Mouse (Mus musculus): ENCODE results near the gene 4933434E20Rik.

Gene 4933434E20Rik

DNA sequence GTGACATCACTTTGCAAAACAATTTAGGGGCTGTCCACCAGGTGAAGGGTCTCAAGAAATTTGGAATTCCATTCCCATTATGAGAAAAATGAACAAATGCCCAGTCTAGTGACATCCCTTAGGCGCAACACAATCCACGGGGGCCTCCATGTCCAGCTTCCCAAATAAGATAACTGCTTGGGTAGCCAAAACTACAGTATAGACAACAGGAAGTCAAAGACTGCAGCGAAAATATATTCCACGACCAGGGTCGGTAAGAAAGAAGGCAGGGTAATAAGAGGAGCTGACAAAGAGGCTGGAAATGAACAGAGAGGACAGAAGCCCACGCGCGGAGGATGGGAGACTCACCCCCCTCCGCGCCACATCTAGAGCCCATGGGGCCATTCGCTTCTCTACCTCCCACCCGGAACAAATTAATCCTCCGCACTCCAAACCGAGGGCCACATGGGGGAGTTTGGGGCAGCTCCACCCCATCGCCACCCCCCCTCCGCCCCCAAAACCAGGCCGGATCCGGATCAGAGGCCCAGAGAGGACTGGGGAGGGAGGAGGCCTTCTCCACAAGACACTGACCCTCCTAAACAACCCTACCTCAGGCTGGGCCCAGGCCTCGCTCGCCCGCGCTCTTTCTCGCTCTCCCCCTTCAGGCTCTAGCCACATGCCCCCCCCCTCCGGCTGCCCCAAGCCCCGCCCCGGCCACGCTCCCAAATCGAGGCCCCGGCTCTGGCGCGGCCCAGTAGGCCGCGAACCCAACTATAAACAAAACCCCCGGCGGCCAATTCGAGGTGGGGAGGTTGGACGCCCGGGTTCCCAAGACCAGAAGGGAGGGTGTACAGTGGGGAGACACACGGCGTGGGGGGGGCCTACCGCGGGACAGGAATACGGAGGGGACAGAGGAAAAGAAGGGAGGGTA lies at the start of gene 4933434E20Rik:
Gene 4933434E20Rik, plus strand, starts transcription at position 196 of the 910 bp plus-strand sequence.
- peak; percentile 59 to 69 for DNase-seq (ENCODE audit: low spot score in 2 of 2)

DNA sequence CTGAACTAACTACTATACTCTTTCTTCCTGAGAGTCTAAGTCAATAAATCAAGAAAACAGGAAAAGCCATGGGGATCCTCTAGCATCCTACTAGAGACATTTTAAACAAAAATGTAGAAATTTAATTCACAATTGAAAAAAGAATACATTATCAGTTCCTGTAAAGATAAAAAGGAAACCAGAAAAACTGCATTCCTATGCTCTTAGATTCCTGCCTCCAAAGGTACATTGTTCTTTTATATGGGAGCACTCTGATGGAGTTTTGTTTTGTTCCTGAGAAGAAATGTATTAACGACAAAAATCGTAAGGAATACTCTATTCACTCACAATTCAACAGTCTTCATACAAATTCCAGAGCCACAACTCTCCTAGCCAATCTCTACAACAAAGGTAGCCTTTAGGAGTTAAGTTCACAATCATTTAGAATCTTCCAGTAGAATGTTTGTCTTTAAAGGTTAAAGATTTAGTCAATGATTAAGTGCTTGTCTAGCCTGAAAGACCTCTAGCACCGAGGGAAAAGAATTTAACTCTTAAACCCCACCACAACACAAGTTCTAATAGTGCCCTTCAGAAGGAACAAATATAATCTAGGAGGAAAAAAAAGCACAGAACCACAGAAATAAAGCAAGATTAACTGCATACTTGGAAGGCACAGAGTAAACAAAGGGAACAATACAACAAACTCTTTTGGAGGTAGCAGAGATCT lies 47.2 kb upstream of the 4933434E20Rik start:
- no peak for DNase-seq (ENCODE audit: low spot score in 2 of 2)

DNA sequence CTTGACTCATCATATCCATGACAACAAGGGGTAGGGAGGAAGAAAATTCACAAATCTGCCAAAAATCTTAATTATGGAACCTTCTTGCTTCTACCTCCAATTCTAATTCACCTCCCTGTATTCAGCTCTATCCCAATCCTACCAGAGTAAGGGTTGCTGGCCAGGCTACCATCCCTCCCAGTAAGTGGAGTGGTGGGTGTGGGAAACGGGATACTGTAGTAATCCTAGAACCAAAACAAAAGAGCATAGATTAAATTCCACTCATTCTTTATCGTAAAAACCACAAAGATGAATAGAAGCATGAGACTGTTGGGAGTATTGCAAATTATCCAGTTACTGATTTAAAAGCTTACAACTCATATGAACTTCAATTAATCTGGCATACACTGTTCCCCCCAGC lies 41.1 kb upstream of the 4933434E20Rik start:
- DNase-seq (ENCODE audit: low spot score in 2 of 2) = no peak

- no peak for DNase-seq (ENCODE audit: low spot score in 2 of 2)
Measured at GRCm38 (mm10) chr3:90016626-90017025, 34.8 kb upstream of the 4933434E20Rik start.

DNA sequence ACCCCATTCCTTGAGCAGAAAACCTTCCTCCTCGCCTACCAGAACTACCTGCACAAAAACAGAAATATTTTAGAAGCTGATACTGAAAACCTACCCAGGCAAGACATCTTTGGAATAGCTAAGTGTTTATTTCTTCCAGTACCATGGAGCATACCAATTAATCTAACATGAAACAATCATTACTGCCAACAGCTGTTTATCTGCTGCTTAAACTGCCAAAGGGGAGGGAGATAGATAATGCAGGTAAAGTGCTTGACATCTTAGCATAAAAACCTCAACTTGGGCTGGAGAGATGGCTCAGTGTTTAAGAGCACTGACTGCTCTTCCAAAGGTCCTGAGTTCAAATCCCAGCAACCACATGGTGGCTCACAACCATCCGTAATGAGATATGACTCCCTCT lies 16.8 kb upstream of the 4933434E20Rik start:
- no peak for DNase-seq (ENCODE audit: low spot score in 2 of 2)

DNA sequence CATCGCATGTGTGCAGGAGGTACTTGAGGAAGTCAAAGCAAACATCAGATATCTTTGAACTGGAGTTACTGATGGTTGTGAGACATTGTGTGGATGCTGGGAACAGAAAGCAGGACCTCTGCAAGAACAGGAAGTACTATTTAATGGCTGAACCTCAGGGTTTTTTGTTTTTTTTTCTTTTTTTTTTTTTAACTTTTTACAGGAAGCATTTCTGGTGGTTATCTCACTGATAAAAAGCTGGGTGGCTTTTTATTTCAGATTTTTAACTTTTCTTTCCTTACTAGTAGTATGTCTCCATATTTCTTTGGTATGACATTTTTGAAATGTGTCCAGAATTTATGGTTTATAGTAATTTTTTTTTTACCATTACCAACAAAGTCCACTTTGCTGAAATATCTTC lies 15.2 kb upstream of the 4933434E20Rik start:
- DNase-seq (ENCODE audit: low spot score in 2 of 2) = no peak

GRCm38 (mm10) chr3:90049691-90050090 lies 1.7 kb upstream of the 4933434E20Rik start:
- no peak for DNase-seq (ENCODE audit: low spot score in 2 of 2)

DNA sequence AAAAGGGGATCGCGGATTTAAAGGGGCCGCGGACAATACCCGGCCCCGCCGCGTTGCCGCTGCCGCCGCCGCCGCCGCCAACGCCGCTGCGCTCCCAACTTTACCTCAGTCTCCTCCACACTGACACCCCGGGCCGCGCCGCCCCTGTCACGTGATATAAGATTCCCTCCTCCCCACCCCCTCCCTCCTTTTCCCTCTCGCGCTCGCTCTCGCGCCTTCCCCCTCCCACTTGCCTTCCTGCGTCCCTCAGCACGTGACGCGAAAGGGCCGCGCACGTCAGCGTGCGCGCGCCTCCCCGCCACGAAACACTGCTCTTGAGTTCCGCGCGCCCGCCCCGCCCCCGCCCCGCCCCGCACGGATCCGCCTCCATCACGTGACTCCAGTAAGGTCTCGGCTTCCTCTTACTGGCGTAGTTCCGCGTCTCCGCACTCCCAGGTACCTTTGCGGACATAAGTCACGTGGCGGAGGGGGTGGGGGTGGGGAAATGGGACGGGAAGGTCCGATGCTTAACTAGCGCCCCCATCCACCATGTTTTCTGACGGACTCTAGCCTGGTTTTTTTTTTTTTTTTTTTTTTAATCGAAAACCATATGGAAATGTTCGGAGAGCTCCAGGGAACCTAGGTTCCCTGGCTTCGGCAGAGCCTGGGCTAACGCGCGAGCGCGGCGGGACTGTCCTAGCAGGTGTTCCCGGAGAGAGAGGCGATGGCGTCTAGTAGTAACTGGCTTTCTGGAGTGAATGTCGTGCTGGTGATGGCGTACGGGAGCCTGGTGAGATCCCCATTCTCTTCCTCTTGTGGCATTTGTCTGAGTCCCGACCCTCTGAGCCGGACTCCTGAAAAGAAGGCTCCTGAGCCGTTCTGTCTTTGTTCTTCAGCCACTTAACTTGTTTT lies 1.2 kb downstream of the 4933434E20Rik start, which contains the start of gene Ubap2l:
Gene Ubap2l, minus strand, starts transcription at position 278 of the 891 bp plus-strand sequence.
- DNase-seq (ENCODE audit: low spot score in 2 of 2) = peak; percentile 85 to 93

GRCm38 (mm10) chr3:90061549-90061948 lies 10.1 kb downstream of the 4933434E20Rik start:
- no peak for DNase-seq (ENCODE audit: low spot score in 2 of 2)

GRCm38 (mm10) chr3:90062539-90062938 lies 11.1 kb downstream of the 4933434E20Rik start:
- no peak for DNase-seq (ENCODE audit: low spot score in 2 of 2)

GRCm38 (mm10) chr3:90064383-90064782 lies 12.9 kb downstream of the 4933434E20Rik start:
- no peak for DNase-seq (ENCODE audit: low spot score in 2 of 2)

DNA sequence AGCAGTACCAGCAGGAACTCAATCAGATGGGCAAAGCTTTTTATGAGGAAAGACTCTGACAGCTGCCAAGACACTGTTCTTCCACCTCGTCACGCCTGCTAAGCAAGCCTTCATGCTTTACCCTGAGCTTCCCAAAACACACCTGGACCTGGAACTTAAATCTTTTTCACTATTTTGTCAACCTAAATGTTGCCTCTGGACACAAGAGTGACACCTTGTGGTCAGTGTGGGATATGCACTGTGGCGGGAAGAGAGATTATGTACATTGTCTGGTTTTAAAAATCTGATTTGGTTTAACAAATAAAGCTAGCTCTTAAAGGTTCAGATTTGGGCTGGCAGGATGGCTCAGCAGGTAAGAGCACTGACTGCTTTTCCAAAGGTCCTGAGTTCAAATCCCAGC lies 14.1 kb downstream of the 4933434E20Rik start:
- DNase-seq (ENCODE audit: low spot score in 2 of 2) = peak; percentile 47 to 59

DNA sequence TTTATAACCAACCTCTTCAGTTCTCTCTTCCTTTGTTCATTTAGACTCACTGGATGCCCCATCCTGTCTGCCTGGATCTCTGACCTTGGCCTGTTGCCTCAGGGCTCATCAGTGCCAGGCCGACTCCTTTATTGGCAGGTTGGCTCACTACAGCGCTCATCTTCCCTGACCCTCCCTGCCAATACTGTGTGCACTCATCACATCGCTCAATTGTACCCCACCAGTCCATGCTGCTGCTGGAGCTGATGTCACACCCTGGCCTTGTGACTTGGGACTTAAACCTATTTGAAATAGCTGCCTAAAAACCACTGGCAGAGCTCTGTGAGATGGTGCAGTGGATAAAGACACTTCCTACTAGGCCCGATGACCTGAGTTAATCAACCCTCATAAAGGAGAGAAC lies 16.4 kb downstream of the 4933434E20Rik start:
- DNase-seq (ENCODE audit: low spot score in 2 of 2) = no peak

GRCm38 (mm10) chr3:90069688-90070087 lies 18.3 kb downstream of the 4933434E20Rik start:
- DNase-seq (ENCODE audit: low spot score in 2 of 2) = no peak

- no peak for DNase-seq (ENCODE audit: low spot score in 2 of 2)
Measured at GRCm38 (mm10) chr3:90072294-90072693, 20.9 kb downstream of the 4933434E20Rik start, which contains the start of gene Tpm3. Gene Tpm3 (plus strand): TSS chr3:90072649.

DNA sequence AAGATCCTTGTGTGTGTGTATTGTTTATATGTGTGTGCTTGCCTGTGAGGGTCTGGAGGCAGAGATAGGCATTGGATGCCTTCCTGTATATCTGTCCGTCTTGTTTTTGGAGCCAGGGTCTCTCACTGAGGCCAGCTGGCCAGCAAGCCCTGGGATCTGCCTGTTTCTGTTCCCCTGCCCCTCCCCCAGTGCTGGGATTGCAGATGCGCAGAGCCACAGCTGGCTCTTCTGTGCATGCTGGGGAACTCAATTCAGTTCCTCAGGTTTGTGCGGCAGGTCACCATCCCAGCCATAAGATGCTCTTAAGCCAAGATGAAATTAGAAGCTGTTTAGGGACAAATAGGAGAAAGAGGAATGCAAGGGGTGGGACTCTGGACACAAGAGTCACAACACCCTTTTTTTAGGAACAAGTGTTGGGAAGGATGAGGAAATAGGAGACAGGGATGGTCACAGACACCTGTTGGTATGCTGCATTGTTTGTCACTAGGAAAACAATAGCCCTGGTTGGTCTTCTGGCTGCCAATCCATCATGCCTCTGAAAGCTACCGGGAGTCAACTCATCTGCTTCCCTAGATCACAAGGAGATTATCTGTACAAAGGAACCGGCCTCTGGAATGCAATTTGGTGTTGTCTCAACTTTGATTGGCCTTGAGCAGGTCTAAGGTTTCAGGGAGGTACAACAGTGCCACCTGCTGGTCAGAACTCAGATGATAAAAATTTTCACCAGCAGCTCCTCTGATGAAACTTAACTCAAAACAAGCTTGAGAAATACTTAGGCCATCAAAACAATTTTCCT lies 25.7 kb downstream of the 4933434E20Rik start:
- DNase-seq (ENCODE audit: low spot score in 2 of 2) = peak; percentile 77 to 84

DNA sequence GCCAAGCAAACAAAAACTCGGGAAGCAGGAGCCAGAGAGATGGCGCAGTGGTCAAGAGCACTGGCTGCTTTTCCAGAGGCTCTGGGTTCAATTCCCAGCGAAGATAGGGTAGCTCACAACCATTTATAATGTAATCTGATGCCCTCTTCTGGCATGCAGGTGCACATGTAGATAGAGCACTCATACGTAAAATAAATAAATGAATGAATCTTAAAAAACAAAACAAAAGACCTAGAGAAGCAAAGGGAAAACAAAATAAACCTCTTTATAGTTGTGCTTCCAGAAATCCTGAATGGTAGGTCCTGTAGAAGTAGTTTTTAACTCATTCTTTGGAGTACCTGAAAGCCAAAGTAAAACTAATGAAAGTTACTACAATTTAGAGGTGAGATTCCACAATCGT lies 26.8 kb downstream of the 4933434E20Rik start:
- DNase-seq (ENCODE audit: low spot score in 2 of 2) = no peak

DNA sequence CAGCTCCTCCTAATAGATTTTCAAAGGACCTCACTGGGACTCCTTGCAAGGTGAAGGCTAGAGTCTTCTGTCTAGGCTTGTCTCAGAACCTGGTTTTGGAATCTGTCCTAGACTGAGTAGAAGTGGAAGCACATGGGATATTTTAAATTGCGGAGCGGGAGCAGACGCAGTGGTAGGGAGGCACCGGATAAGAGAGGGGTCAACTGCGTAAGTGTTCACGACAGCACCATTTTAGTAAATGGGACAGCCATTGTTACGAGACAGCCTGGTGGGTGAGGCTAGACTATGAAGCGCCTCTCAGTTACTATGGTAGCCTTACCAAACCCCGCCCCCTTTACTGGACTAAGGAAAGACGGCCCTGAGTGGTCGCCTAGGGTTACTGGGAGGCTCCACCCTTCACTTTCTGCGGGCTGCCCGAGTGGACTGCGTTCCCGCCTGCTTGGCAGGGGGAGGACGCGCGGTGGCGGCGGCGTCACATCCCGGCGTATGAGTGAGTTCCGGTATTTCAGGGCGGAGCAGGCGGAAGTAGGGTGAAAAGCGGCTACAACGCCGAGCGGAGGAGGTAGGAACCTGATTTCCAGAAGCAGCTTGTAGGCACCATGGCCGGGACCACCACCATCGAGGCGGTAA lies 27.8 kb downstream of the 4933434E20Rik start:
- DNase-seq (ENCODE audit: low spot score in 2 of 2) = peak; percentile 95 to 97

GRCm38 (mm10) chr3:90079763-90080497 lies 28.5 kb downstream of the 4933434E20Rik start:
- peak; percentile 90 to 95 for DNase-seq (ENCODE audit: low spot score in 2 of 2)

- DNase-seq (ENCODE audit: low spot score in 2 of 2) = no peak
Measured at GRCm38 (mm10) chr3:90080498-90080863, 29.0 kb downstream of the 4933434E20Rik start.
